Comparison of ENCODE assay signal across 8 mouse cellular contexts in genomic region chr11:52282420-52282773, GRCm38 (mm10). TPM values are rescaled to one million over a fixed set of nuclear protein-coding genes. Genes with fewer than 3 reads are reported as not detected.
DNase-seq lines count a peak whose midpoint lies in the region; ATAC-seq lines count a peak whose summit lies in the region.

No protein-coding gene starts in this region.

- H3K27ac ChIP-seq in limb, embryonic 13.5 days = no peak overlapping the region
- no peak overlapping the region for H3K27ac ChIP-seq in stomach, embryonic 14.5 days (ENCODE audit: low read length)

- peak overlapping the region; percentile 96 for H3K4me2 ChIP-seq in limb, embryonic 13.5 days (replicated peaks)
- peak overlapping the region; percentile 93 for H3K4me2 ChIP-seq in stomach, embryonic 14.5 days (replicated peaks; ENCODE audit: low read depth, low read length)

- H3K9ac ChIP-seq in limb, embryonic 13.5 days = peak overlapping the region; percentile 74
- H3K9ac ChIP-seq in stomach, embryonic 14.5 days (replicated peaks; ENCODE audit: low read depth, low read length) = peak overlapping the region; percentile 65

- H3K27me3 ChIP-seq in megakaryocyte, embryonic 14.5 days (replicated peaks) = peaks cover 95% of the 10 kb centered on the region
- peaks cover 48% of the 10 kb centered on the region for H3K27me3 ChIP-seq in limb, embryonic 13.5 days
- H3K27me3 ChIP-seq in stomach, embryonic 14.5 days (ENCODE audit: control insufficient read depth, insufficient read depth, low read length) = no peaks in the 10 kb centered on the region

- peak overlapping the region; percentile 89 for H3K4me3 ChIP-seq in megakaryocyte, embryonic 14.5 days (replicated peaks)
- H3K4me3 ChIP-seq in limb, embryonic 13.5 days = peak overlapping the region; percentile 68
- peak overlapping the region; percentile 60 for H3K4me3 ChIP-seq in stomach, embryonic 14.5 days (ENCODE audit: low read depth, low read length)

- intact Hi-C loops in left cerebral cortex, postnatal 4 days (cut with DNase I) = no loop called here

- H3K36me3 ChIP-seq in megakaryocyte, embryonic 14.5 days (replicated peaks; ENCODE audit: low read length) = no peaks in the 10 kb centered on the region
- no peaks in the 10 kb centered on the region for H3K36me3 ChIP-seq in limb, embryonic 13.5 days
- no peaks in the 10 kb centered on the region for H3K36me3 ChIP-seq in stomach, embryonic 14.5 days (ENCODE audit: control insufficient read depth, insufficient read depth, low read length)

- WGBS in limb, embryonic 13.5 days = under 1% methylated on average over 19 of the region's 19 CpGs
- under 1% methylated on average over 19 of the region's 19 CpGs for WGBS in stomach, embryonic 14.5 days

- no peaks in the 10 kb centered on the region for H3K9me3 ChIP-seq in megakaryocyte, embryonic 14.5 days
- H3K9me3 ChIP-seq in limb, embryonic 13.5 days = no peaks in the 10 kb centered on the region
- no peaks in the 10 kb centered on the region for H3K9me3 ChIP-seq in stomach, embryonic 14.5 days (ENCODE audit: control insufficient read depth, low read depth, low read length)

- no peak for ATAC-seq in megakaryocyte, adult 5-6 weeks (ENCODE audit: poor library complexity, severe bottlenecking)
- no peak for ATAC-seq in limb, embryonic 13.5 days (ENCODE audit: low FRiP score, low read depth)
- no peak for ATAC-seq in stomach, embryonic 14.5 days (ENCODE audit: insufficient number of reproducible peaks, insufficient read depth, low FRiP score, low read depth)

- DNase-seq in adrenal gland, adult 2 months = peak; percentile 57
- no peak for DNase-seq in adrenal gland, postnatal 4 days (ENCODE audit: low spot score in 2 of 2)
- no peak for DNase-seq in right cerebral cortex, postnatal 14 days
- no peak for DNase-seq in left cerebral cortex, postnatal 4 days

- H3K4me1 ChIP-seq in megakaryocyte, embryonic 14.5 days = peaks cover 18% of the 10 kb centered on the region
- peaks cover 33% of the 10 kb centered on the region for H3K4me1 ChIP-seq in limb, embryonic 13.5 days
- peaks cover 19% of the 10 kb centered on the region for H3K4me1 ChIP-seq in stomach, embryonic 14.5 days (ENCODE audit: control insufficient read depth, insufficient read depth, low read length)

RNA-seq across cellular contexts. Expression of gene Tcf7, which starts 0.4 kb away (rescaled TPM):
- 10 to 100 TPM; 32.1 to 48.6 TPM for total RNA-seq in adrenal gland, adult 2 months (2021)
- 56.1 and 60.3 TPM in 2 replicates for polyA plus RNA-seq in adrenal gland, adult 2 months (2012; rRNA removed)
- 10 to 100 TPM; 66.8 to 71.8 TPM for total RNA-seq in adrenal gland, postnatal 4 days (2021)
- polyA plus RNA-seq in megakaryocyte, embryonic 14.5 days (2012; ENCODE audit: insufficient read depth, low replicate concordance) = 0.38 TPM in 1 of 2 replicates, not detected in the other
- 6.9 and 9.4 TPM in 2 replicates for total RNA-seq in megakaryocyte, adult 5-6 weeks (2015)
- 1.2 and 1.8 TPM in 2 replicates for total RNA-seq in megakaryocyte, adult 5-6 weeks (2017)
- 8.0 and 8.5 TPM in 2 replicates for polyA plus RNA-seq in limb, embryonic 13.5 days (2015; fragmentation: Nextera tagmentation; extraction: Ambion mirVana)
- 4.4 and 5.3 TPM in 2 replicates for polyA plus RNA-seq in stomach, embryonic 14.5 days (2014; fragmentation: Nextera tagmentation; extraction: Ambion mirVana)
- 1 to 10 TPM; 6.9 to 7.3 TPM for total RNA-seq in left cerebral cortex, postnatal 4 days (2021)

RNA-seq across cellular contexts. Expression of gene Skp1a, which starts 50.6 kb away (rescaled TPM):
- 100 to 1,000 TPM; 396 to 522 TPM for total RNA-seq in adrenal gland, adult 2 months (2021)
- 10.6 and 11.1 TPM in 2 replicates for polyA plus RNA-seq in adrenal gland, adult 2 months (2012; rRNA removed)
- 100 to 1,000 TPM; 362 to 376 TPM for total RNA-seq in adrenal gland, postnatal 4 days (2021)
- 1.6 and 14.4 TPM in 2 replicates for polyA plus RNA-seq in megakaryocyte, embryonic 14.5 days (2012; ENCODE audit: insufficient read depth, low replicate concordance)
- 129 and 145 TPM in 2 replicates for total RNA-seq in megakaryocyte, adult 5-6 weeks (2015)
- 127 and 133 TPM in 2 replicates for total RNA-seq in megakaryocyte, adult 5-6 weeks (2017)
- 926 and 931 TPM in 2 replicates for polyA plus RNA-seq in limb, embryonic 13.5 days (2015; fragmentation: Nextera tagmentation; extraction: Ambion mirVana)
- polyA plus RNA-seq in stomach, embryonic 14.5 days (2014; fragmentation: Nextera tagmentation; extraction: Ambion mirVana) = 800 and 831 TPM in 2 replicates
- 100 to 1,000 TPM; 474 to 484 TPM for total RNA-seq in left cerebral cortex, postnatal 4 days (2021)
